Mouse (Mus musculus): ENCODE measurements at regions not wholly inside any gene's neighbourhood (a gene's known extent, or its start where the extent isn't known, plus 50 kb on each side); places are given as distances from the start of the nearest gene placed in this dataset.
"Not testable (repeated sequence)": the region's sequence is repeated elsewhere in the genome, so short reads cannot be mapped to it uniquely, and the experiment has no call there.

DNA sequence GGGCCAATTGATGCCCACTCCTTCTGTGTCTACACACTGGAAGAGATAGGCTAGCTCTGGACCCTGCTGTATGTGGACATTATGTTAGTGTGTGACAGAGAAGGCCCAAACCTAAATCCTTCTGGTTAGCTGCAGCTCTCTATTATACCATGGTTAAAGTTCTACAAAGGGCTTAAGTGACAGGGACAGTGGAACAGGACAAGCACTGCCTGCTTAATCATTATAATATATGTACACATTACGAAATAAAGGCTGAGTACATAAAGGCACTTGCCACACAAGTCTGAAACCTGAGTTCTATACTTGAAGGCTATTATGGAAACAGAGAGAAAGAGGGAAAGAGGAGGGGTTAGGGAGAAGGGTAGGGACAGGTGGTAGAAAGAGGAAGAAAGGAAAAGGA lies 55.2 kb downstream of the Rdh14 start:
- DNase-seq (ENCODE audit: low spot score): no peak

DNA sequence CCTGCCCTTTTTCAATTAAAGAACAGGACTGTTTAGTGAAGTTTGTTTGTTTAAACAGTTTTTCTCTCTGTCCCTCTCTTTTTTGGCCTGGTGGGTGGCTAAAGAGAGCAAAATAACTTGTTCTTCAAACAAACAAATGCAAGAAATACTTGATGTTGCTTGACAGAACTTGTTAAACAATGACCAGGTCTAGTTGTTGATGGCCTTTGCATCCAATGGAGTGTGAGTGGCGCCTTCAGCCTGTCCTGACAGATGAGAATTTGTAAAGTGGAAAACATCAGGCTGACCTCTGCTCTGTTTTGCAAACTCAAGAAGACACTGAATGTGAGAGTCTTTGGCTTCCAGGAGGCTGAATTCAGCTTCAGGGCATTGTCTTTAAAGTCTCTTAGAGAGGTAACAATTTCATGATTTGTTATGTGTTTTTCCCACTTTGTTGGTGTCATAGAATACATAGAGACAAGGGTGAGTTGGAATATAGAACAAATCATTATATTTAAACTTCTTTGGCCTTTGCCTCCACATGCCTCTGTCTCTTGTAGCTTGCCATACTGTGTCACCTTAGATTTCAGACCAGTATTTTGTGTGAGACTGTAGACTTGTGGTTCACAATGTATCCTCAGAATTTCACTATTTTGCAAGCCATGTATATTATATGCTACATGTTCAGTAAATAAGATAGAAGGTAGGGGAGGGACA lies 67.5 kb downstream of the Rdh14 start:
- DNase-seq (ENCODE audit: low spot score): no peak

DNA sequence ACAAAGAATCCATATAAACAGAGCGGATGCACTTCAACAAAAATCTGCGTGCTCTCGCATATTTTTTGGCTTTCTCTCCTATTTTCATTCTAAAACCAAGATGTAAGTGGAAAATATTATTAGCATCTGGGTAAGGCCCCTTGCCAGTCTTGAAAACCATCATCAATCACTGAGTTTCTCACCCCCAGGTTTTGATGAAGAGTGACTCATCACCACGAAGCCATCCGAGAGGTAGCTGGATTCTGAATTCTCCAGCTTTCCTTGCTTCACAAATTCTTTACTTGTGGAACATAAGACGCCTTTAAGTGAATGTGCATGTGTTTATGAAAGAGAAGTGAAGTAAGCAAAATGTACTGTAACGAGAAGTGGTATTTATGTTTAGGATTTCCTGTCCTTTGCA lies 71.2 kb downstream of the Rdh14 start:
- no peak for DNase-seq (ENCODE audit: low spot score)

DNA sequence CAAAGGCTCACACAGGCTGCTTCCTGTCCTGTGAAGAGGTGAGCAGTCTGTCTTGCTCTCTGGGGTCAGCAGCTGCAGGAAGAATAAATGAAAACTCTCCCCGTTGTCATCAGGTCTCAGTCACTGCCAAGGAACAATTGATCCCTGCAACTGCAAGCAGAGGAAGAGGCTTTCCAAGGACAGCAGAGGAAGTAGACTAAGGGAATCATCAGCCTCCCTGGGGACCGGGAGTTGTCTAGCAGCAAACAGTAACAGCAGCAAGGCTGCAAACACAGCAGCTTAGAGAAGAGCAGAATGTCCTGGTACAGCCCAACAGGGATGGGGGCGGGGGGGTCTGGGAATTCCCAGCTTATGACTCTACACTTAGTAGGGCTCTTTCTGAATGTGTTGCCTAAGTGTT lies 72.4 kb downstream of the Rdh14 start:
- DNase-seq (ENCODE audit: low spot score): no peak

DNA sequence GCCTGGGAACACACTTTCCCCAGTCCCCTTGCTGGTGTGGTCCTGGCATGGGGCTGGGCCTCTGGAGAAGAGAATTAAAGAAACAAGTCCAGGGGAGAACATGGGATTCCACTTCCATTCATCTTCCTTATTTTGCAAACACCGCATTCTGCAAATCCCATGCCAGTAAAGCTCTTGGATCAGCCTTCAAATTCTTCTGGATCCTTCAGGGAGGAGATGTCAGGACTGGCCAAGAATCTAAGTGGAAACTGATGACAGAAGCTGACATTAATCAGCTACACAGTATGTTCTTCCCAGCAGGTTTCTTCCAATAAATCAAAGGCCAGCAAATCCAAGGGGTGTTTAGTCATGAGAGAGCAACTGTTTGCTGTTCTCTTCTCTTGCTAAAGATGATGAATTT lies 83.4 kb downstream of the Rdh14 start:
- no peak for DNase-seq (ENCODE audit: low spot score)

DNA sequence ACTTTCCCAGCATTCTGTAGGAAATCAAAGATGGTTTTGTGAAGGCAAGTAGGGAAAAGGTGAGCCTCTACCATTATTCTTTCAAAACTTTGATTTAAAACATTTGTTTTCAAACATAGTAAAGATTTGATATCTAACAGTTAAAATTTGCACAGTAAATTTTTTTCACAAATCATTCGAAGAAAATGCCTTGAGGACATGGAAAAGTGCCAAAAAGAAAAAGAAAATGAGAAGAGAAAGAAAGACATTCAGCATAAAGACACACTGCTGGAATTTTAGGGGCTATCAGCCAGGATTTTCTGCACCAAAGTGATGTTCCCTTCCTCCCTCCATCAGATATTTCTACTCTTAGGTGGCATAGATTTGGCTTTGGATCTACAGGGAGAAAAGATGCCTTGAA lies 90.2 kb downstream of the Rdh14 start:
- no peak for DNase-seq (ENCODE audit: low spot score)

DNA sequence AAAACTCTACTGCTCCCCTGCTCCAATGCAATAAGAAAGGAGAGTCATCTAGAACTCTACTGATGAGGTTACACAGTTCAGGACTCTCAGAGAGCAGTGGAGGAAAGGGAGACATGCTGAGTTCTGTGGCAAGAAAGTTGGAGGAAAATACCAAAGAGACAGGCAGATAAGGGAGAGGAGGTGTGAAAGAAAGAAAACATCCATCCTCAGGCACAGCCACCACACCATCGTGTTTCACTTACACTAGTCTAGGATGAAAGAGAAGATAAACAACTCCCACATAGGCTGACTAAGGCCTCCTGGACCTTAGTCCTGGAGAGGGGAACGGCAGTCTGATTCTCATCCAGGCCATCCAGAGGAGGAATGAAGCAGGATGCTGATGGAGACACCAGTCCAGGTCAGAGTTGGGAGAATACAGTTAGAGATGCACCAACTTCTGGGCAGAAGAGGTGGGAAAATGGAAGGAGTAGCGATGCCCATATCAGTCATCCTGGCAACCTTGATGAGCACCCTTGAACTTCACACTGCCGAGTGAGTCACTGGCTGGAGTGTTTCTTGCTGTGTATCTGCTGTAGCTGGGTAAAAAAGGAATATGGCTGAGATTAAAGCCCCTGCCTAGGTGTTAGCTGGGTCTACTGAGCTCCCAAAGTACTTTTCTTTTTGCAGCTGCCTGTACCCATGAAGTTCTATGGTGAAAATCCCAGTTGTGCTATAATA lies 91.9 kb downstream of the Rdh14 start:
- no peak for DNase-seq (ENCODE audit: low spot score)

DNA sequence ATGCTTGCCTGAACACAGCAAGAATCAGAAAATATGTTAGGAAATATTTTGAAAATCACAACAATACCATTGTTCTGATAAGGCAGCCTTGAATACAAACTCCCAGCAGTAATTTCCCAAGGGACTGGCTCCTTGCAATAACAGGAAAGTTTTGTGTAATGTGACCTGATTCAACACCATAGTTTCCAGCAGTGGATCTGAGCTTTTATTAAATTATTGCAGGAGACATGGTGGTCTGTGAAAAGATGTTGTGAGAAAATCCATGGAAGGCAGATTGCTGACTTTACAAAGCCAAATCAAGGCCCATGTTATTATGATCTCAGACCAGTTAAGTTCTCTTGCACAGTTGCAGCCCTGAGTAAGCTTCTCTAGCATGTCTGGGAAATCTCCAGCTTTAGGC lies 116.1 kb downstream of the Rdh14 start:
- no peak for DNase-seq (ENCODE audit: low spot score)

DNA sequence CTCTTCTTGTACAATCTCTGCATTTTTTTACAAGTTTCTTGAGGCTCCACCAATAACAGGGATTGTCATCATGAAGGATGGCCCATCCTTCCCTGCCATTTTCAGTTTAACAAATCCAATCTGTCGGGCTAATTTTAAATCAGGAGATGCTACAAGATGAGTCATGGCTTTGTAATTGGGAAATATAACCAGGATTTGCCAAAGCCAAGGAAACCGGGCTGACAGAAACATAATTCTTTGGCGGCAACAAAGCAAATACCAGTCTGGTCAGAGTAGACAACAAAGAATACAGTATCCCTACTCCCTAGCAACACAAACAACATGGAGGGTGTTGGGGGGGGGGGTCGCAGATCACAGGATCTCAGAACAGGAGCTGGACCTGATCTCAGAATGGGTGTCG lies 123.0 kb downstream of the Rdh14 start:
- peak; percentile 8 for DNase-seq (ENCODE audit: low spot score)

DNA sequence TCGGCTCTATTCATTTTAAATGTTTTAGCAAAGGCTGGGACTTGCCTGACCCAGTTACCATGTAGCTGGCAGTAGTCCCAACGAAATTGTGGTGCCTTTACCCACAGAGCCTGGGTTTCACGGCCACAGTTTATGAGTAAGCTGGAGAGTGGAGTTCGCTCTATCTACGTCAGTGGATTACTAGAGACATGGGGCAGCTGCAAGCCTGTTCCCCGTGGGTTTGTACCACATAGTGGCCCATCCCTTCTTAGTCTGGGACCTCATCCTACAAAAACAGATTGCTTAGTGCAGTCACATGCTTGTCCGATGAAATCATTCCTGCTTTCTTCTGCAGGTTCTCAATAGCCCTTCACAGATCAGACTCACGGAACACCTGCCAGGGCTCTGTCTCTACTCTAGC lies 123.7 kb downstream of the Rdh14 start:
- no peak for DNase-seq (ENCODE audit: low spot score)

DNA sequence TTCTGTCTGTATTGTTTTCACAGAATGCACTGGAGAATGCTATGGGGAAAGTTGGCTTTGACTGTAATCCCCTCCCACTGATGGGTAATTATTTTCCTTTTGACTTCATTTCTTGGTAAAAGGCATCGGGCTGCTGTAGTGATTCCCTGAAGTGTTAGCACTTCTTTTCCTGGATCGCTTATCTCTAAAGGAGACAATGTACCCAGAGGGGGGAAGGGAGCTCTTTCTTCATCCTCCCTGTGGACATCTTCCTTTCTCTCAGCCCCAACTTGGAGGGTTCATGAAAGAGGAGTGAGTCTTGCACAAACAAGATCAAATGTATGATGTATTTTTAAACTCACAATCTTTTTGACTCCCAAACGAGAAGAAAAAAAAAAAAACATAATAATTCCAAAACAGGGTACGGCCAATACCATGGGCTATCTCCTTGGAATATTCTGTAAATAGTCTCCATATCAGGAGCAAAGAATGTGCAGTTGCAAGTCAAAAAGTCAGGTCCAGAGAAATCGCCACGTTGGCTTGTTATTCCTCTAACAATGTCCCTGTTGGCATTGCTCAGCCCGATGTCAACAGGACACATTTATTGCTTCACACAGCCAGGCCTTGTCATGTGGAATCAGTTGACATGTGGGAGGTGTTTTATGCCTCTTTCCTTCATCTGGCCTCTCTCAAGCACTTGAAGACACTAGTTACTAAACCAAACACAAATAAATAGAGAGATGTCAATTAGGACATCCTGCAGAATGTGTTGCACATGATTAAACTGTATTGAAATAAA lies 134.1 kb downstream of the Rdh14 start:
- no peak for DNase-seq (ENCODE audit: low spot score)

DNA sequence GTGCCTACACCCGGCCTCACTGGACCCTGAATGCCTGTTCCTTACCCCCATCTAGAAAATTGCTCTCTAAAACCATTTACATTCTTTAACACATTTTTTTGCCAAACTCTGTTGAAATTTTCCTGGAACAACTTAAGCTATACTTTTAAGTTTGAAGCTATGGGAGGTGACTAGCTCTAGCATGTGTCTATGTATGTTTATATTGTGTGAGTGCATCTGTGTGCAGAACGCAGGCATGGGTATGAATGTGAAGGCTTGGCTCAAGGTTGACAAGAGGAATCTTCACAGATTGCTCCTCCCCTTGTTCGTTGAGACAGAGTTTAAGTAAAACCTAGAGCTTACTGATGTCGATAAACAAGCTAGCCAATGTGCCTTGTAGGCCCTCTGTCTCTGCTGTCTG lies 135.4 kb downstream of the Rdh14 start:
- DNase-seq (ENCODE audit: low spot score): no peak

DNA sequence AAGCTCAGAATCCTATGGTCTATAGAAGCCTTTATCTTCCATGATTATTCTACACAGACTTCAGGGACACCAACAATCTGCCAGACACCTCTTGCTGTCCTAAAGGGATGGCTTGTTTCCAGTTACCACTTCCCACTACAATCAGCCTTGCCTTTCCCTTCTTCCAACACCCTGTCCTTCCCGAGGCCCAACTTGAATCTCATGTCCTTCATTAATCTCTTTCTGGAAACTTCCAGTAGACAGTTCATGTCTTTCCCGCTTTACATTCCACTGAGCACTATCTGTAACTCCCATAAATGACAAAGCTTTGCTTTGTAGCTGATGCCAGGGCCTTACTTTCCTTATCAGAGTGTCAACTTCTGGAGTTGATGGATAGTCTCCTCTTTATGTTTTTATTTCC lies 138.5 kb downstream of the Rdh14 start:
- no peak for DNase-seq (ENCODE audit: low spot score)

DNA sequence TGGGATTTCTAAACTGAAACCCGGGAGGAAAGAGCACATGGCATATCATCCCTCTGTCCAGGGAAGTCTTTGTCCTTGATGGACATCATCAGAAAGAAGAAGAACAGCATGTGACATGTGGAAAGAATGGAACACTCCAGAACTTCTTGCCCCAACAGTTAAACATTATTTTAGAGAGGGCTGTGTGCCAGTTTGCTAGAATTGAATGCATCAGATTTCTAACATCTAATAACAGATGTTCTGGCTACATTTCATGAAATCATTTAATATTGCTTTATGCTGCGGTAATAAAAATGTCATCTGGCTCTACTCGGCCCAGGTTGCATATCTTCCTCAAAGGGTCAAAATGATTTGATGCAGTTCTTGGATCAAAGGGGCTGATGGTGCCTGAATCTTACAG lies 140.4 kb downstream of the Rdh14 start:
- DNase-seq (ENCODE audit: low spot score): no peak

DNA sequence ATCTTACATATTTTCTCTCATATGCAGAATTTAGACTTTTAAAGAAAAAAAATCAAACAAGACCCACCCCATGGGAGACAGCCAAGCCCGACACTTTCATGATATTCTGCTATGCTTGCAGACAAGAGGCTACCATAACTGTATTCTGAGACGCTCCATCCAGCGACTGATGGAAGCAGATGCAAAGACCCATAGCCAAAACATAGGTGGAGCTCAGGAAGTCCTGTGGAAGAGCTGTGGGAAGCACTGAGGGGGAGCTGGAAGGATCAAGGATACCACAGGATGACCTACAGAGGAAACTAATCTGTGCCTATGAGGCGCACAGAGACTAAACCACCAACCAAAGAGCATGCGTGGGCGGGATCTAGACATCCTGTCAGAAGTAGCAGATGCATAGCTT lies 143.4 kb downstream of the Rdh14 start:
- DNase-seq (ENCODE audit: low spot score): no peak

DNA sequence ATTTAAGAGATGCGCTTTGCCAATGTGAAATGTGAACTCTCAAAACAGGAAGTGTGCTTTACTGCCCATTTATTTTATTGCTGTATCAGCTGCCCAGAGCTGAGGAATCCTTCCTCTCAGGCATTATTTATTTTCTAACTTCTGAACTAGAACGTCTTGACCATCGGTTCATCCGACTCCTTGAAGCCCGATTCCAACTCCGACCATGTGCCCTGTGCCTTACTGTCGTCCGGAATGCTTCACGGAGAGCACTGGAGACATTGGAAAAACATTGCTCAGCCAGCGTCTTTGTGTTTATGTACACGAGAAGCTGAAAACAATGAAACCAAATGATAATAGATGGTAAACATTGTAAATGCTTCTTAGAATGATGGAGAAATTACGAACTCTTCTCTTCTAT lies 145.7 kb downstream of the Rdh14 start:
- DNase-seq (ENCODE audit: low spot score): no peak

DNA sequence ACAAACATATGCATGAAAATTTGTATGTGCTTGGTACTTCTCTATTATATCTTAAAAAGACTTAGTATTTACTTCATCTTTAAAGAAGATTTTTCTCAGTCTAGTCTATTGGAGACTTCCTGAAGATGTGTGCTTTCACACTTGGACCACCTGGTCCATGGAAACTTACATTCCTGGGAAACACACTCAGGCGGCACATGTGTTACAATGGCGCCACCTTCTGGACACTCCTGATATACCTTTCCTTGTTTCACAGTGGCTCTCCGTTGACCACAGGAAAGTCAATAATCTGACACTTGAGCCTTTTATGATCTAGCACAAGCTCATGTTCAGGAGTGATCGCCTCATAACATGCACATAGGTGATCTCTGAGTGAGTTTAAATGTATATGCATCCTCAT lies 146.5 kb downstream of the Rdh14 start:
- DNase-seq (ENCODE audit: low spot score): peak; percentile 61

DNA sequence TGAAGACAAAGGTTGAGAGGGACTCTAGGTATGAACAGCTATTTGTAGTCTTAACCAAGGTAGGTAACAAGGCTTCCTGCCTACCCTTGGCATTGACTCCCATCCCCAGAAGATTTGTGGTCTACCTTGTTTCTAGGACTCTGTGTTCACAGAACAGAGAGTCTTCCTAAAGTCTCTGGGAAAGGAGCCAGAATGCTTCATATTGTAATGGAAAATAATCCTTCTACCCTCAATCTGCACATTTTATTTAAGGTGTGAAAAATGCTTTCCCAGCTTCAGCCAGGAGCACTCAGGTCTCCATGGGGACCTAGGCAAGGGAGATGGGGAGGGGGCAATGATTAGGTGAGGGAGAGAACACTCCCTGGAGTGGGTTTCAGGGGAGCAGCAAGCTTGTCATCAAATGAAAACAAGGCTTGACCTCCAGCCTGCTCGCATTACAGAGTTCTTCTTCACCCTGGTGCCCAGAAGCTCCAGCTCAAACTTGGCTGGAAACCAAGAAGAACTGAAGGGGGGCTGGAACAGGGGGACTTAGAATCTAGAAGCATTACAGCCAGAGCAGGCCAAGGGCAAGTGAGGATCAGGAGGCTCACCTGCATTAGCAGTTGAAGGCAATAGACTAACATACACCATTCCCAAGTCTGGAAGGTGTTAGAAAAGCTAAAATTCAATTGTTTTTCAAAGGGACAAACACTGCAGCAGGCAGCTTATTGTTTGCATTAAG lies 159.1 kb downstream of the Rdh14 start:
- DNase-seq (ENCODE audit: low spot score): no peak

DNA sequence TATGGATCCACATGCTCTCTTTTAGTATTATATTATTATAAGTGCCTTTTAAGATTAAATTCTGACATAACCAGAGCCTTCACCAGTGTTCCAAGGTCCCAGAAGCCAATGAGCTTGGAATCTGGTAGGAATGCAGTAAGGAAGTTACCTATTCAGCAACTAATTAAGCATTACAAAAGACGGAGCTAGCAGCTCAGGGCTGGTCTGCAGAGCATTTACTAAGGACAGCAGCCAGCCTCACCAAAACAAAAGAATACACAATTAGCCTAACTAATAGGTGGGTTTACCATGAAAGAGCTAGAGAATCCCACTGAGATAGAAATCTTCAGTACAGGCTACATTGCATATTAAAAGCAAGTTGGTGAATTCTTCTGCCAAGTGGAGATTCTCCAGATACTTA lies 164.1 kb downstream of the Rdh14 start:
- DNase-seq (ENCODE audit: low spot score): not testable (repeated sequence)

DNA sequence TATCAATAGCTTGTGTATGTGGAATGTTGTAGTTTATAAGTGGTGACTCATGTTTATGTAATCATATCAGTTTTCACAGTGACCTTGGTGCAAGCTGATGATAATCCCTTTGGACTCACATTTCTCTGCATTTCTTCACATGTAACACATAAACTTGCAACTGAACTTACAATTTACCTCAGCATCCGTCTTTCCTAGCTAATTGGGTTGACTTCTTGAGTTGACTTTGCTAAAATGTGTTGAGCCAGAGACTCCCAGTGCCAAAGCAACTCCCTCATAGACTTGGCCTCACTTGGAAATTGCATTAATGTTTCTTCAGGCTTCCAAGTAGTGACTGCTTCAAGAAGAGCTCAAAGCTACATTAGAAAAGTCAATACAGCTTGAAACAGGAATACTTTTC lies 172.4 kb downstream of the Rdh14 start:
- DNase-seq (ENCODE audit: low spot score): no peak

DNA sequence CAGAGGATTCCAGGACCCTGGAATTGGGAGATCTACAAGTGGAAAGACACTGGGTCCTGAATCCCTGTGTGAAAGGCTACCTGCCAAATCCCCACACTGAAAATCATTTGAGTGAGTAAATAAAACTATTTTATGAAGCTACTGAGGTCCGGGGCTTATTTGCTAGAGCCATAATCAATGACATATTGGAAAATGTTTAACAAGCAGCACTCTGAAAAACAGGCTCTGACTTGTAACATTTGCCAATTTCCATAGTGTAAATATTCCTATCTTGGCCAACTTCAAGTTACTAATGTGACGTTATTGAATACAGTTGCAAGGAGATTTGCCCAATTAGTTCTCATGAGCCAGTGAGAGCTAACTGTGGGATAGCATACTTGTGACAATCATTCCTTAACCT lies 177.3 kb downstream of the Rdh14 start:
- DNase-seq (ENCODE audit: low spot score): no peak

DNA sequence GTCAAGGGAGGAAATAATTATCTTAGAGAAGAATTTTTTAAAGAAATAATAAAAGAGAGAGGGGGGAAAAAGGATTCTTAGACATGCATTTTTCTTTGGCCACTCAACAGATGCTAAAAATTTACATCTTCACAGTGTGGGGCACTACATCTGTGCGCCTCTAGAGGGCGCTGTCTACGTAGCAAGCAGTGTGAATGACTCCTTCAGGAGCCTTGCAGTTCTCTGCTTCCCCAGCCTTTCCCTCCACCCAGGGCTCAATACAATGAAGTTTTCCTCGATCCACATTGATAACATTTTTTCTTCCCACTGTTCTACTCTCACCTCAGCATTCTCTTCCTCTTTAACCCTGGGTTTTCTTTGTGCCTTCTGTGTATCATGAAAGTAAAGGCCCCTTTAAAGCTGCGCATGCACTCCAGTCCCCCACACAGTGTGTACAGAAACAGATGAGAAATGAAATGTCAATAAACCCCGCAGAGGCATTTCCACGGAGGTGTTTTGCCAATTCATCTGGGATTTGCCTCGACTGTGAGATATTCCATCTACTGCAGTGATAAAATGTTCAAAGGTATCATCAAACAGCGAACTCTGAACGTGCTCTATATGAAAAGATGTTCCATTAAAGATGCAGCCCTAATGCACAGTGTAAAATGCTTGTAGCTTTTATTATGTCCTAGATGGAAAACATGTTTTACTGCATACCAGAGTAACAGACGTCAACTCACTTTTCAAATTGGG lies 181.2 kb downstream of the Rdh14 start:
- peak; percentile 6 for DNase-seq (ENCODE audit: low spot score)

Measured in layer of hippocampus, adult 11-12 months (tissue).